Mouse (Mus musculus): ENCODE results near the gene Elmo1.

DNA sequence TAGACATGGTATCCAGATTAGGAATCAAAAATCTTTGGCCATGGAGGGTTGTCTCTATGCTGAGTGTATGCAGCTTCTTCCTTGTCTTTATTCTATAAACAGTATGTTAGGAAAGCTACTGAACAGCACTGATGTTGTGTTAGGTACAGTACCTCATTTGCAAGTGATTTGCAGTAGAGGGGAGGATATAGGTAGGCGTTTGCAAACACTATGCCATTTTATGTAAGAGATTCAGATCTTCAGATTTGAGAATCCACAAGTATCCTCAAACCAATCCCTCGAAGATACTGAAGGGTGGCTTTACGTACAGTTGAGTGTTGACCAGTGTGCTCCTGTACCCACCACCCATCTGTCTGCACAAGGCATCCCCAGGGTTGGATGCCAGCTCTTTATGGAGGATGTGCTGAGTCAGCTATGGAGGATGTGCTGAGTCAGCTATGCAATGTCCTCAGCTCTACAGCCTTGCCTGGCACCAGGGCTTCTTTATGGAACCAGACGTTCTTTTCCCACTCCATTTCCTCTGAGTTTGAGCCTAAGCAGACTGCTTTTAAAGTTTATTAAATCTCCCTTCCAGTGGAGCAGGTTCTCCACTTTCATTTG, 465.6 kb downstream of the Elmo1 start:
- TF ChIP-seq POLR2A (IDR thresholded peaks at IDR 0.05; ENCODE audit: low read depth, low read length) (no peak), CTCF (conservative IDR thresholded peaks at IDR 0.05 in 1 of 2, IDR thresholded peaks at IDR 0.05 in 1 of 2; ENCODE audit: low read depth in 2 of 2, low read length in 2 of 2) (no peak), KAT2A (IDR thresholded peaks at IDR 0.05; ENCODE audit: insufficient replicate concordance, low read length) (no peak), ZKSCAN1 (IDR thresholded peaks at IDR 0.05; ENCODE audit: borderline replicate concordance, low read depth, low read length) (no peak)
